Mouse (Mus musculus) embryonic facial prominence, embryonic 13.5 days (tissue): Measurements from ENCODE around the gene Heatr1. TPM values are rescaled to one million over a fixed set of nuclear protein-coding genes. Genes with fewer than 3 reads are reported as not detected.

Experiments used
- ATAC-seq: fragments of 200-750 bp; cut with Nextera tagmentation; 2 replicates; pipeline ENCODE4 v1.8.0; 2017; ENCODE audit warnings: low read depth; ENCODE audit not compliant: insufficient number of reproducible peaks, insufficient read depth, low FRiP score, low TSS enrichment
- H3K27ac ChIP-seq: fragments of 300-500 bp; sonication (generic); 2 replicates; pipeline ENCODE4 v1.5.1; 2015; ENCODE audit warnings: moderate library complexity, mild to moderate bottlenecking, inconsistent platforms
- H3K27me3 ChIP-seq: fragments of 300-500 bp; sonication (generic); 2 replicates; pipeline ENCODE4 v1.6.1; 2015; ENCODE audit warnings: mild to moderate bottlenecking, inconsistent platforms
- H3K36me3 ChIP-seq: fragments of 300-500 bp; sonication (generic); 2 replicates; pipeline ENCODE4 v1.6.1; 2015; ENCODE audit warnings: mild to moderate bottlenecking, inconsistent platforms
- H3K4me1 ChIP-seq: fragments of 300-500 bp; sonication (generic); 2 replicates; pipeline ENCODE4 v1.6.1; 2015; ENCODE audit warnings: inconsistent platforms
- H3K4me2 ChIP-seq: fragments of 300-500 bp; sonication (generic); 2 replicates; pipeline ENCODE4 v1.6.1; 2015; ENCODE audit warnings: moderate library complexity, mild to moderate bottlenecking, inconsistent platforms
- H3K4me3 ChIP-seq: fragments of 300-500 bp; sonication (generic); 2 replicates; pipeline ENCODE4 v1.5.1; 2015; ENCODE audit warnings: mild to moderate bottlenecking, inconsistent platforms
- H3K9ac ChIP-seq: fragments of 300-500 bp; sonication (generic); 2 replicates; pipeline ENCODE4 v1.6.1; 2015; ENCODE audit warnings: mild to moderate bottlenecking, inconsistent platforms
- H3K9me3 ChIP-seq: fragments of 300-500 bp; sonication (generic); 2 replicates; pipeline ENCODE4 v1.6.1; 2016; ENCODE audit warnings: inconsistent platforms
- WGBS: fragments of 180-500 bp; shearing (Covaris S2); methylation state at CpG from one replicate; pipeline ENCODE4 v1.1.7; 2015; ENCODE audit warnings: mixed read lengths; 5-methylcytosine and 5-hydroxymethylcytosine counted together
- polyA plus RNA-seq: library from polyadenylated mRNA; unstranded; fragments of >200 nt; fragmentation: Nextera tagmentation; extraction: Ambion mirVana; gene quantifications from 2 replicates; pipeline ENCODE4 v1.2.1, GENCODE M21; 2015

Gene Heatr1
- polyA plus RNA-seq, 1 experiment from 2014 or later, result 20.1 TPM

GRCm38 (mm10) chr13:12386286-12386685 is 8.5 kb upstream of the Heatr1 start:
- H3K9ac ChIP-seq, result no peak overlapping the region
- H3K27me3 ChIP-seq, result no peaks in the 10 kb centered on the region
- no peaks in the 10 kb centered on the region for H3K36me3 ChIP-seq
- H3K4me2 ChIP-seq, result no peak overlapping the region
- no peak overlapping the region for H3K4me3 ChIP-seq
- no peaks in the 10 kb centered on the region for H3K9me3 ChIP-seq
- H3K27ac ChIP-seq, result no peak overlapping the region
- H3K4me1 ChIP-seq, result no peaks in the 10 kb centered on the region
- ATAC-seq, result no peak

GRCm38 (mm10) chr13:12395571-12395970 is 744 bp downstream of the Heatr1 start:
- H3K4me2 ChIP-seq, result peak overlapping the region; percentile 92
- H3K9me3 ChIP-seq, result no peaks in the 10 kb centered on the region
- under 1% methylated on average over 23 of the region's 23 CpGs for WGBS
- H3K4me1 ChIP-seq, result peaks cover 9% of the 10 kb centered on the region
- no peak overlapping the region for H3K27ac ChIP-seq
- peak; percentile 54; the same call in 1 of the 2 replicates for ATAC-seq
- H3K4me3 ChIP-seq, result peak overlapping the region; percentile 96
- peaks cover 14% of the 10 kb centered on the region for H3K36me3 ChIP-seq
- peak overlapping the region; percentile 77 for H3K9ac ChIP-seq
- peaks cover 4% of the 10 kb centered on the region for H3K27me3 ChIP-seq

DNA sequence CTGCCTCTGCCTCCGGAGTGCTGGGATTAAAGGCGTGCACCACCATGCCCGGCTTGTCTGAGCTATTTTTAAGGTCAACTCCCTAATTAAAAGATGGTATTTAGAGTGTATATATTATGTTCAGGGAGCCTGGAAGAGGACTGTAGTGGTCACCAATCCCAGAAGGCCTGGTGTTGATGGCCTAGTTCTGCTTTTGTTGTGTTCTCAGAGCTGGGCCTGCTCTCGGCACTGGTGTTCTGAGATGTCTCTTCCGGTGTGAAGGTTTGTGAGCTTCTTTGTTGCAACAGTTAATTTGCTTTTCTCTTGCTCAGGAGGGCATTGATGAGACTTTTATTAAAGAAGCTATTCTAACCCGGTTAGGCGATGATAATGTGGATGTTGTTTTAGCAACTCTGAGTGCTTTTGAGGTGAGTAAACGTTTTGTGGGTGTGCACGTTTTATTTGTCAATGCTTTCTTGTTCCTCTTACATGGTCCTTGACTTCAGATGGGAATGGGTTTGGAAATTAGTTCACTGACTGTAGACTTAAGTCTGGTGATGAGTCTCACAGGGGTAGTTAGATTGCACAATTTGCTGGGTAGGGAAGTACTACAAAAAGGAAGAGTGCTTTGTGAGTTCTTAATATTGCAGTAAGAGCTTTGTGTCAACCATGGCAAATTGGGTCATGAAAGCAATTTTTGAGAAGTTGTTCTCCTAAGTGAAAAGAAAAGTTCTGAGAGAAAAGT is 13.7 kb downstream of the Heatr1 start:
- Histone ChIP-seq H3K4me3 (no peak overlapping the region), H3K27ac (no peak overlapping the region), H3K9me3 (no peaks in the 10 kb centered on the region), H3K4me2 (no peak overlapping the region), H3K36me3 (peaks cover 63% of the 10 kb centered on the region), H3K4me1 (no peaks in the 10 kb centered on the region), H3K9ac (no peak overlapping the region), H3K27me3 (no peaks in the 10 kb centered on the region)
- 92% methylated on average over 9 of the region's 9 CpGs for WGBS
- ATAC-seq, result no peak

GRCm38 (mm10) chr13:12412016-12412415 is 17.2 kb downstream of the Heatr1 start:
- Histone ChIP-seq H3K27ac (no peak overlapping the region), H3K4me2 (no peak overlapping the region), H3K4me3 (no peak overlapping the region), H3K27me3 (no peaks in the 10 kb centered on the region), H3K9me3 (no peaks in the 10 kb centered on the region), H3K9ac (no peak overlapping the region), H3K36me3 (peaks cover 73% of the 10 kb centered on the region), H3K4me1 (no peaks in the 10 kb centered on the region)
- WGBS, result 90% methylated on average over 8 of the region's 8 CpGs
- no peak for ATAC-seq

DNA sequence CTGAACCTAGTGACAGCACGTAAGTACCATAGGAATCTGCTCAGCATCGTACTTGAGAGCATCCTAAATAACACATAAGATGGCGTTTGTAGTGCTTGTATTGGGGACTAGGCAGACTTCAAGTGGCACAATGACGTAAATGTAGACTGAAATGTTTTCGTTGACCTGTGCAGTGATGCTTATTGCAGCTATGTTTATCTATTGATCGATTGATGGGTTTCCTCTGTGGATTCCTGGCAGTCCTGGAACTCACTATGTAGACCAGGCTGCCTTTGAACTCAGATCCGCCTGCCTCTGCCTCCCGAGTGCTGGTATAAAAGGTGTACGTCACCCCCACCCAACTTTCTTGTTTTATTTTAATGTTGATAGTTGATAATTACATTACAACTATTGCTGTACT is 25.8 kb downstream of the Heatr1 start:
- ATAC-seq, result no peak
- Histone ChIP-seq H3K9ac (no peak overlapping the region), H3K27me3 (no peaks in the 10 kb centered on the region), H3K4me2 (no peak overlapping the region), H3K36me3 (peaks cover 94% of the 10 kb centered on the region), H3K9me3 (no peaks in the 10 kb centered on the region), H3K4me3 (no peak overlapping the region), H3K27ac (no peak overlapping the region), H3K4me1 (no peaks in the 10 kb centered on the region)
- WGBS, result 94% methylated on average over 9 of the region's 9 CpGs

- H3K4me2 ChIP-seq, result no peak overlapping the region
- no peaks in the 10 kb centered on the region for H3K4me1 ChIP-seq
- H3K27me3 ChIP-seq, result no peaks in the 10 kb centered on the region
- H3K36me3 ChIP-seq, result peaks cover 92% of the 10 kb centered on the region
- WGBS, result 95% methylated on average over 13 of the region's 13 CpGs
- no peak overlapping the region for H3K27ac ChIP-seq
- H3K4me3 ChIP-seq, result no peak overlapping the region
- no peak for ATAC-seq
- no peak overlapping the region for H3K9ac ChIP-seq
- no peaks in the 10 kb centered on the region for H3K9me3 ChIP-seq
Observed at GRCm38 (mm10) chr13:12428556-12428955, 33.7 kb downstream of the Heatr1 start.

- no peak overlapping the region for H3K4me2 ChIP-seq
- no peaks in the 10 kb centered on the region for H3K27me3 ChIP-seq
- H3K36me3 ChIP-seq, result peaks cover 86% of the 10 kb centered on the region
- no peak overlapping the region for H3K4me3 ChIP-seq
- no peak for ATAC-seq
- no peaks in the 10 kb centered on the region for H3K9me3 ChIP-seq
- WGBS, result 92% methylated on average over 5 of the region's 5 CpGs
- H3K4me1 ChIP-seq, result no peaks in the 10 kb centered on the region
- no peak overlapping the region for H3K27ac ChIP-seq
- no peak overlapping the region for H3K9ac ChIP-seq
Observed at GRCm38 (mm10) chr13:12433843-12434242, 39.0 kb downstream of the Heatr1 start.

GRCm38 (mm10) chr13:12439586-12439985 is 44.8 kb downstream of the Heatr1 start:
- no peak for ATAC-seq
- Histone ChIP-seq H3K4me3 (no peak overlapping the region), H3K9ac (no peak overlapping the region), H3K27me3 (no peaks in the 10 kb centered on the region), H3K9me3 (no peaks in the 10 kb centered on the region), H3K27ac (no peak overlapping the region), H3K36me3 (peaks cover 58% of the 10 kb centered on the region), H3K4me2 (no peak overlapping the region), H3K4me1 (no peaks in the 10 kb centered on the region)
- WGBS, result 95% methylated on average over 3 of the region's 3 CpGs

- WGBS, result 89% methylated on average over 6 of the region's 6 CpGs
Observed at GRCm38 (mm10) chr13:12440813-12441212, 46.0 kb downstream of the Heatr1 start.

DNA sequence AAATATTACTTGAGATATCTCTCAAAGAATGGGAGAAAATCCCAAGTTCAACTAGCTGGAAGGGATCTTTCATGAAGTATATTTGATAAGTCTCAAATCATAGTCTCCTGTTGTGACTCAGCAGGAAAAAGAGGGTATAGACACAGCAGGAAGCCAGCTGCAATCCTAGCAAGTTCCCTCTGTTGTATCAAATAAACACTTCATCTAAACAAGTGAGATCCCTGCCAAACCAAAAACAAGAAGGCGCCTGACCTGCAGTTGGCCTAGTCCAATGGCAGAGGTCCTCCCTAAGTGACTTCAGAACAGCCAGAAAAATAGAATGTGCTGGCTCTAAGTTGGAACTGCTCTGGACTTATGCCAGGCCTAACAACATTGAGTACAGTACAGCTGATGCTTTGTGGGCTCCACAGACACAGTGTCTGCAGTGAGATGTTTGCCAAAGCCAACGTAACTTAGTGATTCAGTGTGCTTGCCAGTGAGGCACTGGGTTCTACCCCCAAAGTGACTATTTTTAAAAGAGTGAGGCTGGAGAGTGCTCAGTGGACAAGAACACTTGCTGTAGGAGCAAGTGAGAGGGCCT is 47.3 kb downstream of the Heatr1 start:
- H3K4me3 ChIP-seq, result no peak overlapping the region
- ATAC-seq, result no peak
- peaks cover 38% of the 10 kb centered on the region for H3K36me3 ChIP-seq
- no peaks in the 10 kb centered on the region for H3K27me3 ChIP-seq
- H3K4me2 ChIP-seq, result no peak overlapping the region
- 79% methylated on average over 2 of the region's 2 CpGs for WGBS
- no peaks in the 10 kb centered on the region for H3K9me3 ChIP-seq
- H3K4me1 ChIP-seq, result no peaks in the 10 kb centered on the region
- no peak overlapping the region for H3K27ac ChIP-seq
- H3K9ac ChIP-seq, result no peak overlapping the region

More at GRCm38 (mm10) chr13:12440813-12441212, 46.0 kb downstream of the Heatr1 start:
- Histone ChIP-seq H3K9ac (no peak overlapping the region), H3K4me2 (no peak overlapping the region), H3K36me3 (peaks cover 46% of the 10 kb centered on the region), H3K27me3 (no peaks in the 10 kb centered on the region), H3K27ac (no peak overlapping the region), H3K4me1 (no peaks in the 10 kb centered on the region), H3K4me3 (no peak overlapping the region), H3K9me3 (no peaks in the 10 kb centered on the region)
- no peak for ATAC-seq

DNA sequence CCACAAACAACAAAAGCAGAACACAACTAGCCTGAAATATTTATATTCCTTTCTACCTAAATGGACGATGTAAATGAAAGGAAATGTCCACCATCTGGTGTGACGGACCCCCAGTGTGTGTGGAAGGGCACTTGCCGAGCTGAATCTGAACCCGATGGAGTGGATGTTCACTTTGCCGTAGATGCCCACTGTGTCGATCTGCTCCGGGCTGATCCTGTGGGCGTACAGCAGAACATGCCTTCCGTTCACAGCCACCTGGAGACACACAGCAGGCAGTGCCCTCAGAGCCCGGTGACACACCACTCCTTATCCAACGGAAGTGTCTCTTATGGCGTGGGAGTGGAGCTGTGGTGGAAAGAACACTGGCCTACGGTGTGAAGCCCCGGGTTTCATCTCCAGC is 58.3 kb downstream of the Heatr1 start:
- no peak for ATAC-seq
- no peaks in the 10 kb centered on the region for H3K27me3 ChIP-seq
- 93% methylated on average over 14 of the region's 14 CpGs for WGBS

GRCm38 (mm10) chr13:12454686-12455390 is 60.0 kb downstream of the Heatr1 start:
- ATAC-seq, result no peak
- Histone ChIP-seq H3K9ac (no peak overlapping the region), H3K4me2 (no peak overlapping the region), H3K36me3 (peaks cover 10% of the 10 kb centered on the region), H3K4me3 (no peak overlapping the region), H3K27ac (no peak overlapping the region), H3K27me3 (no peaks in the 10 kb centered on the region), H3K9me3 (no peaks in the 10 kb centered on the region), H3K4me1 (no peaks in the 10 kb centered on the region)
- WGBS, result 79% methylated on average over 7 of the region's 7 CpGs

More for the DNA sequence above, 58.3 kb downstream of the Heatr1 start:
- Histone ChIP-seq H3K27ac (no peak overlapping the region), H3K4me2 (no peak overlapping the region), H3K9me3 (no peaks in the 10 kb centered on the region), H3K4me1 (no peaks in the 10 kb centered on the region), H3K4me3 (no peak overlapping the region), H3K9ac (no peak overlapping the region), H3K36me3 (peaks cover 15% of the 10 kb centered on the region)
